Mouse (Mus musculus): ENCODE results near the gene Rexo4.

DNA sequence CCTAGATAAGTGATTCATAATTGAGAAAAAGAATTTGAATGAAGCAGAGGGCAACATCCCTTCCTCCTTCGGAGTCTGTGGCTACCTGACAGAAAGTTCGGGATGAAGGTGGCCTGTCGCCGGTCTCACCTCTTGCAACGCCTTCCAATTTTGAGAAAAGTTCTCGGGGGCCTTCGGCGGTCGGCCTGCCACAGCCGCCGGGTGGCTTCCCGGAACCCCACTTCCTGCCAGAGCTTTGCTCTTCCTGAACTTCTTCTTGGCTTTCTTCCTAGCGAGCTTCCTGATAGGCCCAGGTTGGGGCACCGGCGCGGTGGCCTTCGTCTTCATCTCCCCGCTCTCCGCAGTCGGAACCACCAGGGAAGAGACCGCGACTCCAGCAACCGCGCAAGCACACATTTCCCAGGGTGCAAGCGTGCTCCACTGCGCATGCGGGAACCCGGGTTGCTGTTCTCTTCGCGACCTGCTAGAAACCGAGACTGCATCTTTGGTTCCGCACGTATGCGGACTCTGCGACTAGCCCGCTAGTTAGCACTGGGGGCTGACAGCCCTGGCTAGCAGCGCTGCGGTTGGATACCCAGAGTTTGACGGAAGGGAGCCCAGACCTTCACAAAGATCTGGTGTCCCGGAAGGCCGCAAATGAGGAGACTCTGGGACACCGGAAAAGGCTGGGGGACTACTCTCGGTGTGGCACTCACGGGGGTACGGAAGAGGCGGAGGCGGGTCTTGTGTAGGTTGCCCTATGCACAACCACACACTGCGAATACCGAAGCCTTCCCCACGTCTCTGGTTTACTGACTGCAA, at the start of gene Rexo4:
- TF ChIP-seq CTCF (IDR thresholded peaks at IDR 0.05; ENCODE audit: control insufficient read depth, insufficient read depth, low read length) = no peak
- TF ChIP-seq POLR2A (IDR thresholded peaks at IDR 0.05; ENCODE audit: borderline replicate concordance, control insufficient read depth, low read depth, low read length) = peak; percentile 58; the same call in 1 of the 2 replicates
